Mouse (Mus musculus): ENCODE data around the gene Trio. TPM values are rescaled to one million over a fixed set of nuclear protein-coding genes. Genes with fewer than 3 reads are reported as not detected.

The Trio gene
- polyA plus RNA-seq (2014; fragmentation: Illumina TruSeq; extraction: RNeasy Lipid Tissue Mini Kit (QIAGEN cat#74804); ENCODE audit: low read depth, low replicate concordance), result 30.6 TPM

GRCm38 (mm10) chr15:28025447-28026166, at the start of gene Trio:
TSS of gene Trio (minus strand) at chr15:28025848.

GRCm38 (mm10) chr15:27681419-27682187, 344.0 kb downstream of the Trio start, which contains the start of gene Otulinl:
TSS of gene Otulinl (minus strand) at chr15:27681579.

Other genes with a start within 250 kb of the Trio start
- gene Dnah5, start 177.9 kb upstream of the Trio start, polyA plus RNA-seq (2014; fragmentation: Illumina TruSeq; extraction: RNeasy Lipid Tissue Mini Kit (QIAGEN cat#74804); ENCODE audit: low read depth, low replicate concordance), result 0.12 TPM

Data from adrenal gland, adult 10 weeks (tissue).